Mouse (Mus musculus) ovary, postnatal 14 days (tissue): ENCODE measurements around the gene Mthfd1.
A peak's percentile ranks its signal among the peaks of the same experiment; 100 is the strongest.

Source experiments
- DNase-seq: peaks from one replicate; pipeline ENCODE4 v3.0.0; 2022; ENCODE audit warnings: low spot score

The Mthfd1 gene

DNA sequence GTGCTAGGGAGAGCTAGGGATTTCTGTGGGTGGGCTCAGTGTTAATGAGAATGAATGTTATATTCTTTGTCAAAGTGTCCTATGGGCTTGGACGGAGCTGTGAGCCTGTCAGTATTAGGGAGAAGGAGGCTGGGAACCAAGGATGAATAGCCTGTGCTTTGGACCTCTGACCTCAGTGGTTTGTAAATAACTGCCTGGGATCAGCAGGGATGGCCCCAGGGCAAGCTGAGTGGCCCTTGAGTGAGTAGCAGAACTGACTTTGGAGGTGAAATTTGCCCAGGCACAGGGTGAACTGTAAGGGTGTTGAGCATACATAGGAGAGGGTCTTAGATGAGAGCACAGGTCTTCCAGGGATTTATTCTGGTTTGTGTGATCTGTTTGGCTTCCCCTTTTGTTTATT lies 8.8 kb downstream of the Mthfd1 start:
- no peak for DNase-seq

DNA sequence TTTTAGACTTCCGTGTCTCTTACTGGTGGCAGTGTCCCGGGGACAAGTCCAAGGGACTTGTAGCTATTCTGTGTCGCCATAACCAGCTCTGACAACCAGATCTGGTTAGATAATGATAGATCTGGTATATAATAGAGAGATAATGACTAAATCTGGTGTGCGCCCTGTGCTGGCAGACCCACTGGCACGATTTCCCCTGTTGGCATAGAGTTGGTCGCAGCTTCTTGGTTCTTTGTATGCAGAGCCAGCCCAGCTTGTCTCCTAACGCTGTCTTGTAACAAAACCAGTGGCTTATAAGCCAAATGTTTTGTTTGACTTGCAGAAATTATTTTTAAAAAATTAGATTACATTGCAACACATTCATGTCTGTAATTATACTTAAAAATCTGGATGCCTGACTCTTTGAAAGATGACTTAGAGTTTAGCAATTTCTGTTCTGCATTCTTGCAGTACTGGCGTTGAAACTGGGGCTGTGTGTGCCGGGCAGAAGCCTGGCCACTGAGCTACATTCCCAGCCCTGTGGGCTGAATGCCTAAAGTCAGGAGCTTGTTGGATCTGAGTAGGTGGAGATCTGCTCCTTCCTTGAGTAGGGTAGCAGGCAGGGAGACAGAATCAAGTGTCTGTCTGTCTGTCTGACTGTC lies 9.3 kb downstream of the Mthfd1 start:
- DNase-seq: no peak

DNA sequence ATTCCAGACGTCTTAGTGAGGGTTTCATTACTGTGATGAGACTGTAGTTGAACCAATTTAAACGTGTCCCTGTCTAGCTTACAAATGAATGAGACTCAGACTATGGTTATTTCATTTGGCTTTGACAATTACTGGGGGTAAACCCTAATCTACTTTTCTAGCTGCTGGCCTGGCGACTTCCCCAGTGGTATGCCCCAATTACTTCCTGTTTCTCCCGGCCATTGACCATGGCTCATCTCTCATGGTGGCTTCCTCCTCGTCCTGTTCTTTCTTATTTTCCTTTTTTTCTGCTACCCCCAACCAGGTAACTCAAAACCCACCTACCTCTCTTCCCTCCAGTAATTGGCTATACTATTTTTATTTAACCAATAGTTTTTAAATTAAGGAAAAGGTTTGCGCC lies 9.9 kb downstream of the Mthfd1 start:
- DNase-seq: no peak

DNA sequence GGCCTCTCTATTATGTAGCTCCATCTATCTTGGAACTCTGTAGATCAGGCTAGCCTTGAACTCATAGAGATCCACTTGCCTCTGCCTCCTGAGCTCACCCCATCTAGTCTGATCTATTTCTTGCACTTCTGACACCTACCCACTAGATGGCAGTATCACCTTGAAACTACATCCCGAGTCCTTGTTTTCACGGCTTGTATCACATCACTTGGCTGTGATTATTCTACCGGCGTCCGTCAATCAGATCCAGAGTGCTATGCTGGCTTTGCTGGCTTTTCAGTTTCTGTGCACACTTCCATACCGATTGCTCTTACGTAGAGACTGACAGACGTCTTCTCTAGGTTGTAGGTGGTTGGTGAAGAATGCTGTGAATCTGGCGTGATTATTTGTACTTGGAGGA lies 11.8 kb downstream of the Mthfd1 start:
- DNase-seq: no peak

DNA sequence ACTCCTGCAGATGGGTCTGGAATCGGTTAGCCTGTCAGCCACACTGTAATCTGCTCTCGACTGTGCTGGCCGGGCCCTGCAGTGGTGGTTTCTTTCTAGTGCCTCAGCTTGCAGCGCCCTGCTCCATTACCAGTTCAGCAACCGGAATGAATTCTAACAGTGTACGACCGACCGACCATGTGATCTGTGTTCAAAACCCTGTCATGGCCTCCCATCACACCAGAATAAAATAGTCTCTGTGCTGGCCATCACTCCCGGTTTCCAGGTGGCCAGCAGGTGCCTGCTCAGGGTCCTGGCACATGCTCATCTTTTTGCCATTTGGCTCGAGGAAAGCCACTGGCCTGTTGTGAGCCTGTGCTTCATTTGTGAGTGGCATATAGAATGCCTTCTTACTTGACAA lies 13.6 kb downstream of the Mthfd1 start:
- no peak for DNase-seq

DNA sequence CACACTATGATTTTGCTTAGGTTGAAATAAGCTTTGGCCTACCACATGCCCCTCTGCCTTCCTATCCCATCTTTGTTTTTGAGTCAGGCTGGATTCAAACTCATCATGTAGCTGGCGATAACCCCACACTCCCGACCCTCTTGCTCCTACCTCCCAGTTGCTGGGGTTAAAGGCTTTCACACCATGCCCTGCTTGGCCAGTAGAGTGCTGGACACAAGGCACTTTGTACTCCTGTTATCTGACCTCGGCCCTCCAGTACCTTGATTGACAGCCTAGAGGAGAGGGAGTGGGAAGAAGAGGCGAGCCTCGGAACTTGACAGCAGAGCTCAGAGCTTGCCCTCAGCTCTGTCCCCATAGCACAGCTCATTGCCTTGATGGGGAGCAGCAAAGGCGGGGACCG lies 14.1 kb downstream of the Mthfd1 start:
- DNase-seq: no peak

DNA sequence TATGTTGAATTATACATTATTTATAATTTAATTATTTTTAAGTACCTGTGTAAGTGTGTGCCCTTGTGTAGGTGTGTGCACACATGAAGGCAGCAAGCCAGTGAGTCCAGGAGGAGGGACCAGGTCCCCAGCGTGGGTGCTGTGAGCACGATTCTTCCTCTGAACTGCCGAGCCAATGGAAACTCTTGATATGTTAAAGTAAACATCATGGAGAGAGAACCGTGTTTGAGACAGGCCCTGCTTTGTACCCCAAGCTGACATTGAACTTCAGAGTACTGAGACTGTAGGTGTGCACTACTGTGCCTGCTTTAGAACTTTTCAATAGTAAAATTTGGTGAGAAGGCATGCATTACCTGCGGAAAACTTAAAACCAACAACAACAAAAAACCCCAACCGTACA lies 16.4 kb downstream of the Mthfd1 start:
- no peak for DNase-seq

DNA sequence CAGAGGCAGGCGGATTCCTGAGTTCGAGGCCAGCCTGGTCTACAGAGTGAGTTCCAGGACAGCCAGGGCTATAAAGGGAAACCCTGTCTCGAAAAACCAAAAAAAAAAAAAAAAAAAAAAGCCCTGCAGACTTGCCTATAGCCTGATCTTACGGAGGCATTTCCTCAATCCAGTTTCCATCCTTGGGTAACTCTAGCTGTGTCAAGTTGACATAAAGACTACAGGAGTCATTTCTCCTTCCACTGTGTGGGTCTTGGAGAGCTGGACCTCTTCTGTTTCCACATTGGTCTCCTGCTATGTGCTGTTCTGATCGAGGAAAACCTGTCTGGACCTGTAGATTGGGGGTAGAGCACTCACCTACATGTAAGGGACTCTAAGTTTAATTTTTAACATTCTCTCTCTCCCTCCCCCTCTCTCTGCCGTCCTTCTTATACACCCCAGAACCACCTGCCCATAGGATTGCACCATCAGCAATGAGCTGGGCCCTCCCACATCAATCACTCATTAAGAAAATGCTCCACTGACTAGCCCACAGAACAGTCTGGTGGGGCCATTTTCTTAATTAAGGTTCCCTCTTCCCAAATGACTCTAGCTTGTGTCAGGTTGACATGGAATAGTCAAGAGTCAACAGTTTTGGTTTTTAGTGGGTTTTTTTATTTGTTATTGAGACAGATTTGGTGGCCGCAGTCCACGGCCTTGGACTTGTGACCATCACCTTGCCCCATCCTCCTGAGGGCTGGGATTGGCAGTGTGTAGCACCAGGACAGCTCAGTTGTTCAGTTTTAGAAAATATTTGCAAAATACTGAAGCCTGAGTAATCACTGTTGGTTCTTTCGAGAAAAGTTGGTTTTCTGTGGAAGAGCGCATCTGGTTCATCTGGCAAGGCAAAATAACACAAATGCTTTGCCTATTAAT lies 17.8 kb downstream of the Mthfd1 start:
- DNase-seq: no peak

DNA sequence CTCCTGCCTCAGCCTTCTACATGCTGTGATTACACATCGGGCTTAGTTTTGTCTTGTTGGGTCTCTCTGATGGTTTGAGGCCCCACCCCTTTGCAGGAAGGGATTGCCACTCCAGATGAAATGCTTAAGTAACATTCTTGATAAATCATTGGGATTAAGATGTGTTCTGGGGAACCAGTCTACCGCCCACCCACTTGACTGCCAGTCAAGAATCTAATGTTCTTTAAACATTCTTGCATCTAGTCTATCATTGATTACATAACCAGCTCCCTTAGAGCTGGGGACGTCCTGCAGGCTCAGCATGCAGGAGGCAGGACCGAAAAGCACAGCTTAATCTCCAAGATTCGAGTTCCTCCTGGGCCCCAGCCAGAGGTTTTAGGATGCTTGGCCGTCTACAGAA lies 23.1 kb downstream of the Mthfd1 start:
- no peak for DNase-seq

DNA sequence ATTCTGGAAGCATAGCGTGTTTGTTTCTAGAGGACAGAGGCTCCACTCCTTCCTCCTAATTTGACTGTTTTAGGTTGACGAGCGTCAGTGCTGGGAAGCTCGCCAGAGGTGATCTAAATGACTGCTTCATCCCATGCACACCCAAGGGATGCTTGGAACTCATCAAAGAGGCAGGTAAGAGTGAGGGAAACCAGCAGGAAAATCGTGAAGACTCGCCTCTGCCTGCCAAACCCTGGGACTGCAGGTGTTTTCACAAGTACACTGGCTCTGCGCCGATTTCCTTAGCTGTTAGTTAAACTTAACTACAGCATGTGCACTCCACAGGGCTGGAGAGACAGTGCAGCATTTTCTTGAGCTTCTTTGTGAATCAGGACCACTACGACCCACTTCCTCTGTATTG lies 25.5 kb downstream of the Mthfd1 start:
- no peak for DNase-seq

DNA sequence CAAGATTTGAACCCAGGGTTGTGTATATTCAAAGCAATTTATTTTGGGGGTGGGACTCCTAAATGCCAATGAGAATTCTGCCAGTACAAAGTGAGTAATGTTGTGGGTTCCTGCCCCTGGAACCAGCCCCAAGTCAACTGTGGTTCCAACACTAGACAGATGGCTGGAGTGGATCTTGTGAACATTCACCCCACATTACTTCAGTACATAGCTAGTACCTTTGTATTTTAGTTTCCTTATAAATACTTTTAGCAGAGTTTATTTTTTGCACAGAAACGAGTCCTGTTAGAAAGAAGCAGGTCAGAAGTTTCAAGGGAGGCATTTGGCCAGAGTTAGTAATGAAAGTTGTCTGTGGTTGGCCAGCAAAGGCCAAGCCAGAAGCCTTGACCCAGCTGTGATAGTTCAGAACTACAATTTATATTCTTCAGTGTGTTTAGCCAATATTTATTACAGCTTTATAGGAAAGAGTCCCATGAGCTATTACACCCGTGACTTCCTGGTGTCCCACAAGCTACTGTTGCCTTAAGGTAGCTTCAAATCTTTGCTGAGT lies 26.1 kb downstream of the Mthfd1 start:
- no peak for DNase-seq

DNA sequence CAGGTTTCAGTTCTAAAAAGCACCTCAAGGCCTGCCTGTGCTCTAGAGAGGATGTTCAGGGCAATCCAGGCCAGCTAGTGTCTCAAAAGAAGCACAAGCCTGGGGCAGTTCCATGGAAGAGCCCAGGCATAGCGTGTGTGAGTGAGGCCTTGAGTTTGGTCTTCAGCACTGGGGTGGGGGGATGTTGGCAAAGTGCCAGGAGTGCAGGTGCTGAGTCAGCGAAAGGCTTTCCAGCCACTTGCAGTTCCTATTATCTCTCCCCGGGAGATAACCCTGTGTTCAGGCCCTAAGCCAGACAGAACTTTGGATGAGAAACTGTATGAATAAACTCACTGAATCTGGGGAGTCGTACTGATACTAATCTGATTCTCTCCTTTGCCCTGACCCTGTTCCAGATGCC lies 27.0 kb downstream of the Mthfd1 start:
- DNase-seq: no peak

DNA sequence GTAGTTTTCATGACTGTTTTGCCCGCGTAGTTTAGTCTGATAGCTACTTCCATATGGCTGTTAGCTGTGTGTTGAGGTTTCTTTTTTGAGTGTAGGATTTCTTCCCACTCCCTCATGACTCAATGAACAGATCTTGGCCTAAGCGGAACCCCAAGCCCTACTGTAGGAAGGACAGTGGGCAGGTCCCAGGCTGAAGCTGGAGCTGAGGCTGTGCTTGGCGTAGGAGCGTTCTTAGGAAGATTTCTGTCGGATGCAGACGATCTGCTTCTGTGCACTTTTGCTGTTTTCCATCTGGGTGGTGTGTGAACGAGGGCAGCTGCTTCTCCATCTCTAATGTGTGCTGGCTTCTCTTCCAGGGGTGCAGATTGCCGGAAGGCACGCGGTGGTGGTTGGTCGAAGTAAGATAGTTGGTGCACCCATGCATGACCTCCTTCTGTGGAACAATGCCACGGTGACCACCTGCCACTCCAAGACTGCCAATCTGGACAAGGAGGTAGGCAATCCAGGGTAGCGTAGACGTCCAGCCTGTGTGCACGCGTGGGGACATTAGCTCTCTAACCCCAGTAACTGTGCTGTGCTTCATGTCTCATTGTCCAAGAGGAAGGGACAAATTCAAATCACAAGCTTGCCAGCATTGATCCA lies 27.6 kb downstream of the Mthfd1 start:
- no peak for DNase-seq

DNA sequence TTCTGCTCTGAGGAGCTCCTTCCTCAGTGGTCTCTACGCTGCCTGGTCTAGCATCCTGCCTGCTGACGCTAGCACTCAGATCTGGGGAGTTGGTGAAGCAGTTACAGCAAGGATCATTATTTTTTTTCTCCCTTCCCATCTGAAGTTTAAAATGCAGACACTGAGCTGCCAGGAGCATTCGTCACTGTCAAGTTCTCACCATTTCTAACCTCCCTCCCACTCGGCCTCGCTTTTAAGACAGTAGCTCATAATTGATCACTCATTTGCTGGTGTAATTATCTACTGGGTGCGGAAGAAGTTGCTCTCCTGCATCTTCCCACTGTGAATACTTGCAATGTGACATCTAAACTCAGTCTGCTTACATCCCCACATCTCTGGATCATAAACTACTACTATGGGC lies 30.3 kb downstream of the Mthfd1 start:
- DNase-seq: no peak

DNA sequence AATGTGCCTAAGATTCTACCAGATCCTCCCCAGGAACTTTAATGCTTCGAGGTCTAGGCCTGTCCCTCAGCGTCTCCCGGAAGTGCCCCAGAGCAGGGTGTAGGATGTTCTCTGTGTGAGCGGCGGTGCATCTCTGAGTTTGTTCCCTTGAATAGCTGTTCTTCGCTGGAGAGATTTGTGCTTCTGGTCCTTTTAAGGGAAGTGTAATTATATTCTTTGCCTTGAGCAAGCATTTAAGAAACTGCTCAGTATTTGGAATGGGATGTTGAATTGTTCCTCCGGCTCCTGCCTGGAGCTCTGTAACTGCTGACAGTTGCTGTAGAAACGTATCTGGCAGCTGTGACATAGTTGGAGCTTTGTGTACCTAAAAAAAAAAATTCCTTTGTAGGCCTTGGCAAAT lies 32.9 kb downstream of the Mthfd1 start:
- no peak for DNase-seq

DNA sequence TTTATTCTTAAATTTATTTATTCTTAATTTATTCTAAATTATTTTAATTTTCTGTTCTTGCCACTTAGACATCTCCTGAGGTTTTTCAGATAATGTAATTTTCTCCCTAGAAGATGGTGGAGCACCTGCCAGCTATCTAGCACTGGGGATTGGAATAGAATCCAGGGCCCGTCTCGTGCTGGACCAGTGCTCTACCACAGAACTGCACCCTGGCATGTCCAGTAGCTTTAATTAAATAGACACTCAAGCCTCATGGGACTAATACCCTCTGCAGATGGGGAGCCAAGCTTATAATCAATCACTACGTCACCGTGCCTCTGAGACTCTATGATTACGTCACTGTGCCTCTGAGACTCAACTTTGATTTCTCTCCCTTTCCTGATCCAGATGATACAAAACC lies 33.4 kb downstream of the Mthfd1 start:
- DNase-seq: no peak

DNA sequence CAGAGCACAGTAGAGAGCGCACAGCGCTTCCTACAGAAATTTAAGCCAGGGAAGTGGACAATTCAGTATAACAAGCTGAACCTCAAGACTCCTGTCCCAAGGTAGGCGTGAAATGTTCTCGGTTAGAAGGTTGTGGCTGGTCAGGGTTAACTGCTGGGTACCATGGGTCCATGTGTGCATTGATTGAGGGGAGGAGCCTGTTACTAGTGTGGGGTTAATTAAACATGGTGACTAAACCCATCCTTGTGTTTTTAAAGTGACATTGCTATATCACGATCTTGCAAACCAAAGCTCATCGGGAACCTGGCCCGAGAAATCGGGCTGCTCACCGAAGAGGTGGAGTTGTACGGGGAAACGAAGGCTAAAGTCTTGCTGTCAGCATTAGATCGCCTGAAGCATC lies 34.3 kb downstream of the Mthfd1 start:
- DNase-seq: no peak

DNA sequence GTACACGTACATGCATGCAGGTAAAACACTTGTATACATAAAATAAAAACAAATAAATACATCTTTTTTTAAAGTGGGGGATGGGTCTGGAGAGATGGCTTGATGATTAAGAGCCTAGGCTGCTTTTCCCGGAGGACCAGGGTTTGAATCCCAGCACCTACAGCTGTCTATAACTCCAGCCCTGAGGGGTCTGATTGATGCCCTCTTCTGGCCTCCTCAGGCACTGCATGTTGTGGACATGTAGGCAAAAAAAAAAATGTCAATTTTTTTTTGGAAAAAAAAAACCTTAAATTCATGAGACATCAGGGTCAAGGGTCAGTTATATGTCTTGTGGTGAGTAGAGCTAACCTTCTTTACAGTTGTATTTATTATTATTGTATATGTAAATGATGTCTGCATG lies 35.2 kb downstream of the Mthfd1 start:
- DNase-seq: no peak

DNA sequence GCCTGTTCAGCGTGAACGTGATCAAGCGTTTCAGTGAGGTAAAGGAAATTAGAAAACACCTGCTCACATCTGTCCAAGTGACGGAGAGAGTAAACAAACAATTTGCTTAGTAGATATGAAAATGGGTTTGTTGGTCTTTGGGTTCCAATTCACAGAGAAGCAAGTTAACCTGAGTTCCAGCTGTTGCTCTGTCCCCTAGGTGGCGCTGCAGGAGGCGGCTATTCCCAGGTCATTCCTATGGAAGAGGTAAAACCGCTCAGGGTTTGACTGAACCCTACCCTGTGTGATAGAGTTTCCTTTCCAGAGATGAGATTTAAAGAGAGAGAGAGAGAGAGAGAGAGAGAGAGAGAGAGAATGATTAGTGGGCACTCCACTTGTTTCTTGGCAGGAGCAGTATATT lies 38.1 kb downstream of the Mthfd1 start:
- DNase-seq: peak; percentile 38

DNA sequence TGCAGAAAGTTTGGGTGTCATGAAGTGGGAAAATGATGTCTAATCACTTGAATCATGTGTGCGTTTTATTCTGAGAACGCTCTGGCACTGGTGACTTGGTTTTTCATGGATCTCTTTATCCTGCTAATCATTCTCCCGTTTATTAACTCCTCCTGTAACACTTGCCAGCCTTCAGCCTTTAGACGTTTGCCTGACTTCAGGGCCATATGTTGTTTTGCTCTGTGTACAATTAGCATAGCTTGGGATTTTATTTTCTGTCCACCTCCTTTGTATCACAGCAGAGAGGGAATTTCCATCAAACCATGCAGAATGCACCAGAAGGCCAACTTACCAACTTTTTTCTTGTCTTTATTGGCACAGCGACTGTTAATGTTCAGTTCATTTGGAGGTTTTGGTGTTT lies 42.7 kb downstream of the Mthfd1 start:
- DNase-seq: no peak

DNA sequence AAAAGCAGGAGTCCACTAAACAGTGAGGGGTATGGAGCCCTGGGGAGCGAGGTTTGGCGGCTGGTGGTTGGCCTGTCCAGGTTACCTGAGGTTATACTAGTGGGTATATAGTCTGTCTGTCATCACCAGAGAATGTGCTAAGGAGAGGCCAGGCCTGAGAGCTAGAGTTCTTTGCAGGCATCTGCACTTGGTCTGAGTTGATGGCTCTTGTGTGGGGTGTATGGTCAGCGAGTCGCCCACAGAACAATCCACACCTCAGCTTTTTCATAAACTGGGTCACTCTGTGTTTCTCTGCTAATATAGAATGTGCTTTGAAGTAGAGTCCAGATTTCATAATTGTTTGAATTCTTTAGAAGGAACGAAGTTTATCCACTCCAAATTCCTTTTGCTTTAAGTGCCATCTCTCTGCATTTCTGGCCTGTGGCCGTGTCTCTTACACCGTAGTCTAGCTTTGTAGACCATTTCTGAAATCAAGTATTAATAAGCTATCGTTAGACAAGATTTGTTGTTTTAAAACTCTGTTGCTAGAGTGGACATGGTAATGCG lies 44.3 kb downstream of the Mthfd1 start:
- no peak for DNase-seq

DNA sequence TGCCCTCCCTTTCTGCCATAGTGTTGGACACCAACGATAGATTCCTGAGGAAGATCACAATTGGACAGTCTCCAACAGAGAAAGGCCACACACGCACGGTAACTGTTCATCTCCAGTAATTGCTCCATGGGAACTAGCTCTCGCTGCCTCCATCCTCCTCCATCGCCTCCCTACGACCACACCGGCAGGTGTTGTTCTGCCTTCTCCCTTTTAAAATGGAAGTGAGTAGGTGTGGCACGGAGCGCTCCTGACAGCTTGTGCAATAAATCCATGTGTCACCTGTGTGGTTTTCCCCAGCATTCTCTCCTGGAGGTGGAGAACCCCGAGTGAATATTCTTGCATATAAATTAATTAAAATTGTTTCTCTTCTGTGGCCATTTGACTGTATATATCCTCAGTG lies 45.3 kb downstream of the Mthfd1 start:
- no peak for DNase-seq

DNA sequence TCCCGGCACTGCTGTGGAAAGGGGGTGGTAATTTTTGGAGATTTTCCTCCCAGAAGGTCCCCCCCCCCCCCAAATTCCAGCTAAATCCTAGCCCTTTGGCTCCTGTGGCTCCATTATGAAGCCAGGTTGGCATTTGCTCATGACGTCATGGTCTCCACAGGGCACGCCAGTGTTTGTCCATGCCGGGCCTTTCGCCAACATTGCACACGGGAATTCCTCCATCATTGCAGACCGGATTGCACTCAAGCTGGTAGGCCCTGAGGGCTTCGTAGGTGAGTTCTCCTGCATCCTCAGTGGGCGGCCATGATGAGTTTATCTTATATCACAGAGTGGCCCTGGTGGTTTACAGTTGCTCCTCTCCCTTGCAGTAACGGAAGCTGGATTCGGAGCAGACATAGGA lies 48.4 kb downstream of the Mthfd1 start:
- no peak for DNase-seq
